Mouse (Mus musculus) gastrocnemius, postnatal 4 days (tissue): Measurements from ENCODE around the gene Gm49384. TPM values are rescaled to one million over a fixed set of nuclear protein-coding genes. Genes with fewer than 3 reads are reported as not detected.

Experiments used
- DNase-seq, 2 experiments: peaks; one replicate each; pipeline ENCODE4 v3.0.0; 2021 to 2022; ENCODE audit warnings: low spot score in 2 of 2, mixed read lengths in 2 of 2
- total RNA-seq, 2 experiments: library from RNA; stranded (reverse); gene quantifications; 2 replicates each; pipeline ENCODE4 v1.2.3; 2021

Gene Gm49384
- total RNA-seq, 2 experiments from 2014 or later = 5.3 to 6.2 TPM

DNA sequence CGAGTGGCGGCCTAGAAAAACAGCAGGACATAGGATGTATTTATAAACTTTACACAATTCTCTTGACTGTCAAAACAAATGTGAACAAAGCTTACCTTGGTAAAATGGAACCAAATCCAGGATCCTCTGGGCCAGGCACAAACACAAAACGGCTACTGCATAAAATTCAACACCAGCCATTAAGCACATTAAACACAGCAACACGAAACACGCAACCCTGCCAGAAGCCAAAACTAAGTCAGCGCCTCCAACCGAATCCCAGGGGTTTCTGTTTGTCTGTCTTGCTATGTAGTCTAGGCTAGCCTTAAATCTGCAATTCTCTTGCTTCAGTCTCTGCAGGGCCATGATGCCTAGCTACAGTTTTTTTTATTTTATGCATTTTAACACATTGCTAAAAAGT, 3.9 kb upstream of the Gm49384 start:
- DNase-seq = no peak

DNA sequence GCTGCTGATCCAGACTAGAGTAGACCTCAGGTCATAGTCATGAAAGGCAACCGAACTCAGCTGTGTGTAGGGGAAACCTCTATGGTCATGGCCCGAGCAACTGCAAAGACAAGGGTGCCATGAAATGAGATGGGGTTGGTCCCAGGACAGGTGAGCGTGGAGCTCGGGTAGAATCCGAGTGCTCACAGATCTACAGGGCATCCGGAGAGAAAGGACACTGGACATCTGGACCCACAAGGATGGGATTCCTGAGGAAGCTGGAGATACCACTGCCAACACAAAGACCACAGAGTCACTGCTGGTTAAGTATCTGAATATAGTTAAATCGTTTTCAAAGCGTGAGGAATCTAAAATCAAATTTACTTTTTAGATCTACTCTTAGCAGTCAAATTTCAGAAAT, 3.3 kb upstream of the Gm49384 start:
- no peak for DNase-seq

DNA sequence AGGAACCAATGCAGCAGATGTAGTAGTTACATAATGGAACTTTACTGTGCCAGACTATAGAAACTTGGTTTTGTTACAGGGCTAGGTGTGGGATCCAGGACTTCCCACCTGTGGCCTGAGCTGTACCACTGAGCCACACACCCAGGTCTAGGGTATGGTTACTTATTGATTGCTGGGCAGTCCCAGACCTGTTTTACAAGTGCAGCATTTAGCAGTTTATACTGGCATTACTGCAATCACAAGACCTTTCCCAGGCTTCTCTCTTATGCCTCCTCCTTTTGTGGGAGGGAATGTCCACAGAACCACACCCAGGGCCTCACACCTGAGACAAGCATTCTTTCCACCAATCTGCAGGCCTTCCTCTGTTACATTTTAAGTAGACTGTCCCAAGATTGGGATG, 5.1 kb downstream of the Gm49384 start:
- no peak for DNase-seq

DNA sequence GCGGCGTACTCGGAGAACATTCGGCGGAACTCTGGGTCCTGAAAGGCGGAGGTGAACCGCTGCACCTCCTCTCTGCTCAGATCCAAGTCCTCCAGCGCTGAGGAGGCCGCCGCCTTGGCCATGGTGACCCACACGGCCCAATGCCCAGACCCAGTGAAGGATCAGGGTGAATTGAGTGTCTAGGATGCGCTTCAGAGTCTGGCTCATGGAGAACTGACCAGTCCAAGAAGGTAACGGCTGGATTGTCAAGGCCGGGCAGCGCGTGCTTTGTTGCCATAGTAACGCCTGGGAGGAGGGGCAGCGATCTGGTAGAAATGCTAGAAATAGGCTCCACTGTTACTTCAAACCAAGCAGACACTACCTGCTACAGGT, 5.9 kb downstream of the Gm49384 start, which contains the start of gene Dnaaf2:
Gene Dnaaf2 (minus strand): TSS at position 266 of the 372 bp plus-strand sequence.
- peak; percentile 32 to 69 for DNase-seq

DNA sequence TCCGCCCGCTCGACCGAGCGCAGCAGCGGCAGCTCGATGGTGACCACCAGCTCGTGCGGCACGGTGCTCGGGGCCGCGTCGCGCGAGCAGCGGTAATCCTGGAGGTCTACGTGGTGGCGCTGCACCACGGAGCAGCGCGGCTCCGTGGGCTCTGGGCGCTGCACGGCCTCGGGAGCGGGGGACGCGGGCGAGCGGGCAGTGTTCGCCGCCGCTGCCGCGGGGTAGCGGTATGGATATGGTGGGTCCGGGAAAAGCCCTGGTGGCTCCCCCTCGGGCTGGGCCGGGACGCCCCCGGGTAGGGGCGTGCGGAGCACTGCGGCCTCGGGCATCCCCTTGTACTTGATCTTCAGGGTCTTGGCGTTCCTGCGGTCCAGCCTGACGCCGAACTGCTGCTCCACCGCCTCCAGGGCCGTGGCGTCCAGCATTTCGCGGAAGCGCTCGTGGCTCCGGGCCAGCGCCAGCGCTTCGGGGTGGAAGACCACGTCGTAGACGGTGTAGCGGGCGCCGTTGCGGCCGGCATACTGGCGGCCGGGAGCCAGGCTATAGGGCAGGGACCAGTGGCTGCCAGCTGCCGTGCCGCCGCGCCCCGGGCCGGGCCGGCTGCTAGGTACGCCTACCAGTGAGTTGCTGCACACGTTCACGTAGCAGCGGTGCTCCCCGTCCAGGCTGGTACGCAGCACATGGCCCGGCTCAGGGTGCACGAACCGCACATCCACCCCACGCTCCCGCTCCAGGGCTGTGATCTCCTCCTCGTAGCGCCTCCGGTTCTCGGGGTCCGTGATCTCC, 6.5 kb downstream of the Gm49384 start:
- peak; percentile 53 to 73 for DNase-seq

DNA sequence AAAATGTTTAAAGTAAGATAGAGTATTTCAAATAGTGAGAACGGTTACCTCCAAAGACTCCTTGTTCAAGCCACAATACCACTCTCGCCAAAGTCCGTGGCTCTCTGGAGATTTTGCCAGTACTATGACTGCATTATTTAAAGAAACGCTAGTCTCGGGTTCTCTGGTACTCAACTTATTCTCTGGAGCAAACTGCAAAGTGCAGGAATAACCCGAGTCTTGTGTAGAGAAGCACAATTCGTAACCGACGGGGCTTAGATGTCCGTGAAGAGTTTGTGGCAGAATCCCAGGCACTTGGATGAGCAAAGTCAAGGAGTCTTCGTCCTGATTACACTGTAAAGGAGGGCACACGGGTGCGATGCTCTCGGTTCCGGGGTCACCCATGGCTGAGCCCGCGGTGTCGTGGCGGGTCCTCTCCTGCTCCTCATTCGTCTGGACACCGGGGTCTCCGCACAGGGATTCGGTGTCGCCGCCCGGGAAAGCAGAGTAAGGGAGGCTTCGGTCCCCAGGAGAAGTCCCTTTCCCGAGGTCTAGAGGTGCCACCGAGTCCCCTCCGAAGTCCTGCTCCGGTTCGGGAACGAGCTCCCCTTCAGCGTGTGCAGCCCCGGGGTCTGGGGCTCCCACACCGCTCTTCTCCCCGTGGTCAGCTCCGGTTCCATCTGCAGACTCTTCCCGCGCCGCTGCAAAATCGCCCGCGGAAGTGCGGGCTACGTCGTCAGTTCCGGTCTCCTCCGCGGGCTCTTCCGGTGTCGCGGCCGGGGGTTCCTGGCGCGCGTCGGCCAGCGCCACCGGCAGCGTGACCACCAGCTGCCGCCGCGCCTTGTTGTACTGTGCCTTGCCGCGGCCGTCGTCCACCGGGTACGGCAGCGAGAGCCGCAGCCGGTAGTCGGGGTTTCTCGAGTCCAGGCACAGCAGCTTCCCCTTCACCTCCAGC, 7.4 kb downstream of the Gm49384 start, which contains the start of gene Gm49383:
Gene Gm49383 (minus strand): TSS at position 661 of the 934 bp plus-strand sequence.
- peak; percentile 43 to 72 for DNase-seq

DNA sequence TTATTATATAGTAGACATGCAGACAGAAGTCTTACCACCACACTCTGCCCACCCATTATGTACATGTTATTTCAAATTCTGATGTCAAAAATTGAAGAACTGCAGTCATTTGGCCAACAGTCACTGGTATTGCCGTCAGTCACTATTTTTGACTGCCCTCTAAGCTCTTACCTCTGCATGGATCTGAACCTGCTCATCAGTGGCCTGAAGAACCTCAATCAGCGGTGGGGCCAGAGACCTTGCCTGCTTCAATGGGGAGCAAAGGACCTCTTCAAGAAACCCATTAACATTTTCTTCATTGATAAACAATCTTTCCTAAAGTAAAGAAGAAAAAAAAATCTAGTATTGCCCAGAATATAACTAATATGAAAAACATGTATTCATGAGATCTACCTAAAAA, 11.4 kb downstream of the Gm49384 start:
- DNase-seq = no peak

DNA sequence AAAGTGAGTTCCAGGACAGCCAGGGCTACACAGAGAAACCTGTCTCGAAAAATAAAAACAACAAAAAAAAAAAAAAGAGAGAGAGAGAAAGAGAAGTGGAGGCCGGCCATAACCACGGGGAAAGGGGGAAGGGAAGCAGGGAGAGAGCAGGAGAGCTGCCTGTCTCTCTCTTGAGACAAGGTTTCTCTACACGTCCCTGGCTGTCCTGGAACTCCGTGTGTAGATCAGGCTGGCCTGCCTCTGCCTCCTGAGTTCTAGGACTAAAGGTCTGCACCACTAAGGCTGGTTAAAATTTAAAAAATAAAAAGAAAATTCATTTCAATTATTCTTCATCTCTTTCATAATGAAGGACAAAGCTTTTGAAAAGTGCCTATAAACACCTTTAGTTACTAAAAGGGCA, 12.7 kb downstream of the Gm49384 start:
- DNase-seq = no peak

DNA sequence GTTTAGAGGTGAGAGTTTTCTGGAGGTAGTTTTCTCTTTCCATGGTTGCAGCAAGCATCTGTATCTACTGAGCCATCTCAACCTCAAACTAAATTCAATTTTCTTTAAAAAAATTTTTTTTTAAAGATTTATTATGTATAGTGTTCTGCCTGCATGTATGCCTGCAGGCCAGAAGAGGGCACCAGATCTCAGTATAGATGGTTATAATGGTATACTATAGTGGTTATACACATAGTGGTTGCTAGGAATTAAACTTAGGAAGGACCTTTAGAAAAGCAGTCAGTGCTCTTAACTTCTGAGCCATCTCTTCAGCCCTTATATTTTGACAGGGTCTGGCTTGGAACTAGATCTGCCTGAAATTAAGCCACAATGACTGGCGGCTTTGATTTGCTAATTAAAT, 13.5 kb downstream of the Gm49384 start:
- DNase-seq = no peak

DNA sequence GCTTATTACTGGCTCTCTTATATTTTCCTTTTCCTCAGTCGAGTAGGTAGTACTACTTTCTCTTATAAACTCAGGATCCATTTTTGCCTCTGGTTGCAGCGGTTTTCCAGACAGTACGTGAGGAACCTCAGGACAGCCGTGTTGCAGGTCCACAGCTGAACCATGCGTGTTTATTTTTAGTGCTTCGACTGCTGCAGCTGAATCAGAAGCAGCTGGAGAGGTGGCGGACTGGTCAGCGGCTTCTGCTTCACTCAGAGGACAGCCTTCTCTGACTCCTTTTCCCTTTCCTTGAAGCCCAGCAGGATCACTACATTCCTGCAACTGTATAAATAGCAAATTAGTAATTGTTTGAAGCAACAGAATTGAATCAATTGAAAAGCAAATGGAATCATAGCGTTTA, 14.0 kb downstream of the Gm49384 start:
- no peak for DNase-seq

DNA sequence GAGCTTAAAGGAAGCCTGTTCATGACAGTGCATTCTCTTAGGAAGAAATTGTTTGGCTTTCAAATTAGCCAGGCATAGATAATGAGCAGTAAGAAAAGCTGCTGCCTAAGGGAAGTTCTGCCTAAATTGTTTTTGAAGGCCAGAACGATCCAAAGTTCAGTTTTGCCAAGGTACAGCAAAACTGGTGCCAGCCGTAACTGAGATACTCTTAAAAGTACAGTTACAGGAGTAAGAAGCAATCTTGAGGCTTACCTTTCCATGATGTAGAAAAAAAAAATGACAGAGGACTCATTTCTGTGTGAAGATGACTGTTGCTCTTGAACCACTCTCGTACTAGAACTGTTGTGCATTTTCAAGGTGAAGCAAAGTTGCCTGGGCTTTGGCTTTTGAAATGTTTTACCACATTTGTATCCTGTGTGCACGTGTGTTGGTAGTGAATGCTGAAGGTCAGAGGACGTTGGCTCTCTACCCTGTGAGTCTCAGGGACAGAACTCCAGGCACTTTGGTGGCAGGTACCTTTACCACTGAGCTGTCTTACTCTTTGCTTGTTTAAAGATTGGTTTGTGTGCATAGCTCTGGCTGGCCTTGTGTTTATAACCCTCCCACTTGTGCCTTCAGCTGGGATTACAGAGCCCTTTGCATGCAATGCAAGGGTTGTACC, 17.1 kb downstream of the Gm49384 start:
- no peak for DNase-seq

DNA sequence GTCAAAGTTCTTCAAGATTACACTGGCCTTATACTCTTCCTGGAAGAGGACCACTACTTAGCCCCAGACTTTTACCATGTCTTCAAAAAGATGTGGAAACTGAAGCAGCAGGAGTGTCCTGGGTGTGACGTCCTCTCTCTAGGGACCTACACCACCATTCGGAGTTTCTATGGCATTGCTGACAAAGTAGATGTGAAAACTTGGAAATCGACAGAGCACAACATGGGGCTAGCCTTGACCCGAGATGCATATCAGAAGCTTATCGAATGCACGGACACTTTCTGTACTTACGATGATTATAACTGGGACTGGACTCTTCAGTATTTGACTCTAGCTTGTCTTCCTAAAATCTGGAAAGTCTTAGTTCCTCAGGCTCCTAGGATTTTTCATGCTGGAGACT, 18.7 kb downstream of the Gm49384 start:
- DNase-seq = no peak

DNA sequence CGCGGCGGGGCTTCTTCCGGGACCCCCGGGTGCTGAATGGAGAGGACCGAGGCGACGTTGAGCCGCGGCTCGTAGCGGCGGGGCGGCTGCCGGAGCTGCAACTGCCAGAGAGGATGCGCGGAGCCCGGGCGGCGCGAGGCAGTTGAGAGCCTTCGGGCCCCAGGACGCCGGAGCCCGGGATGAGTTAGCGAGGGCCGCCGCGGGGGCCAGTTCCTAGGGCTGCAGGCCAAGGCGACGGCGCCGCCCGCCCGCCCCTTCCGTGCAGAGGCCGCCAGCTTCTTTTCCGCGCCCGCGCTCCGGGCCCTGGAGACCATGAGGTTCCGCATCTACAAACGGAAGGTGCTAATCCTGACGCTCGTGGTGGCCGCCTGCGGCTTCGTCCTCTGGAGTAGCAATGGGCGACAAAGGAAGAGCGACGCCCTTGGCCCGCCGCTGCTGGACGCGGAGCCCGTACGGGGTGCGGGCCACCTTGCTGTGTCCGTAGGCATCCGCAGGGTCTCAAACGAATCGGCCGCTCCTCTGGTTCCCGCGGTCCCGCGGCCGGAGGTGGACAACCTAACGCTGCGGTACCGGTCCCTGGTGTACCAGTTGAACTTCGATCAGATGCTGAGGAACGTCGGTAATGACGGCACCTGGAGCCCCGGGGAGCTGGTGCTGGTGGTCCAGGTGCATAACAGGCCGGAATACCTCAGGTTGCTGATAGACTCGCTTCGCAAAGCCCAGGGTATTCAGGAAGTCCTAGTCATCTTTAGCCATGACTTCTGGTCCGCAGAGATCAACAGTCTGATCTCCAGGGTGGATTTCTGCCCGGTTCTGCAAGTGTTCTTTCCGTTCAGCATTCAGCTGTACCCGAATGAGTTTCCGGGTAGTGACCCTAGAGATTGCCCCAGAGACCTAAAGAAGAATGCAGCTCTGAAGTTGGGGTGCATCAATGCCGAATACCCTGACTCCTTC, 19.4 kb downstream of the Gm49384 start:
- peak; percentile 36 to 71 for DNase-seq

DNA sequence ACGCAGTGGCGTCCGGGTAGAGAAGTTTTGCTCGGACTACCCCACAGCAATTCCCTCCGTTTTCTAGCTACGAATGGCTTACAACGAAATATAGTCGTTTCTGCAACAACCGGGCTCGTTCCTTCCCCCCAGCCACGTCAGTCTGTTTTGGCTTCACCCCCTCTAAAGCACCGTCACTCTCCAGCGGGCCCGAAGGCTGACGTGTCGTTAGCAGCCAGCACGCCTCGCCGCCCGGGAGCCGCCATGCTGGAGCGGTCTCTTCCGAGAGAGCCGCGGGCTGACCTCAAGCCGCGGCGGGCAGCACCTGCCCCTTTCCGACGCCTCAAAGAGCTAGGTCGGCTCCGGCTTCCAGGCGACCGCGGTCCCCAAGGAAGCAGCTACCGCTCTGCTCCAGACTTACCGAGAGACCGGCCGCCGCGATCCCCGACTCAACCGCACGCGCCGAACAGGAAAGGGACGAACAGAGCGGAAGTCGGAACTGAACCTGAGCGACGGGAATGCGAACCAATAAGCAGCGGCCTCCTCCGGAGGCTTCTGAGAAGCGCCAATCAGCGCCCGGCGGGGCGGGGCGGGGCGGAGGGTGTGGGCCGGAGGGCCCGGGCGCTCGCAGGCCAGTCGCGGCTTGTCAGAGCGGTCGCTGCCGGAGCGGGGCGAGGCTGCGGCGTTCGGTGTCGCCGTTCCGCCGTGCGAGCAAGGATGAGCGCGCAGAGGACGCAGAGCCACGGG, 20.3 kb downstream of the Gm49384 start, which contains the start of the genes Rpl36al and Mgat2:
Gene Rpl36al (minus strand): TSS at position 501 of the 726 bp plus-strand sequence.
Gene Mgat2 (plus strand): TSS at position 575 of the 726 bp plus-strand sequence.
- peak; percentile 99 to 100 for DNase-seq

DNA sequence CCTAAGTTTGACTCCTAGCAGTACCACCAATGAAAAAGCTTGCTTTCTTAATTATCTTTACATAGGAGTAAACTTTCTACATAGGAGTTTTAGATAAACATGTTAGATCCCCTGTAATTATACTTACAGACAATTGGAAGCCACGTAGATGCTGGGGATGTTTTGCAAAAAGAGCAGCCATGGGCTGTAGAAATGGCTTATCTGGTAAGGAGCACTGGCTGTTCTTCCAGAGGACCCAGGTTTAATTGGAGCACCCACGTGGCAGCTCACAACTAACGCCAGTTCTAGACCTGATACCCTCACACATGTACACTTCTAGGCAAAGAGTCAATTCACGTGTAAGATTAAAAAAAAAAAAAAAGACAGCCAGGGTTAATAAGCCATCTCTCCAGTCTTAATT, 22.3 kb downstream of the Gm49384 start:
- DNase-seq = no peak

DNA sequence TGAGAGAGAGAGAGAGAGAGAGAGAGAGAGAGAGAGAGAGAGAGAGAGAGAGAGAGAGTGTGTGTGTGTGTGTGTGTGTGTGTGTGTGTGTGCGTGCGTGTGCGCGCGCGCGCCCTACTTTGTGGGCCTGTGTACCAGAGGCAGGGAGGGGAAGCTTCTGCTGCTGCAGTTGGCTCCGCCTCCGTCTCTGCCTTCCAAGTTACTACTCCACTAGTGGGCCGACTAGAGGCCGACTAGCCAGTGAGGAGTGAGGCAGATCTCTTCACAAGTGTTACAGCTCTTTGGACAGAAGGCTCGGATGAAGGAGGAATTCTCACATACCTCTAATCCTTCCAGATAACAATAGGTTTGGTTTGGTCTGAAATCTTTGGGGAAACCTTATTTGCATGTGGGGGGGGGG, 24.7 kb downstream of the Gm49384 start:
- no peak for DNase-seq

DNA sequence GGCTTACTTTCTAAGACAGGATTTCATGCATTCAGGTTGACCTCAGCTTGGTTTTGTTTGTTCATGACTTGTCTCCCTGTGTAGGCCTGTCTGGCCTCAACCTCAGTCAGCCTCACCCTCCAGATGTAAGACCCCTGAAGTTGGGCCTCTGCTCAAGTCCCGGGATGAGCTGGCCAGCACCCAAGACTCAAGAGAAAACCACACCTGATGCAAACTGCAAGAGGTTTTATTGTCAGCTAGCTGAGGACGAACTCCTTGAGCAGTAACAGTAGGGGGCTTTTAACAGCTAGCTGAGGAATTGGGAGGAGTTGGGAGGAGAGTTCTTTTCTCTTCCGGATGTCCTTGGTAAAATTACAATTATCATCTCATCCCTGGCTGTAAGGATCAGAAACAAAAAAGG, 26.5 kb downstream of the Gm49384 start:
- no peak for DNase-seq

DNA sequence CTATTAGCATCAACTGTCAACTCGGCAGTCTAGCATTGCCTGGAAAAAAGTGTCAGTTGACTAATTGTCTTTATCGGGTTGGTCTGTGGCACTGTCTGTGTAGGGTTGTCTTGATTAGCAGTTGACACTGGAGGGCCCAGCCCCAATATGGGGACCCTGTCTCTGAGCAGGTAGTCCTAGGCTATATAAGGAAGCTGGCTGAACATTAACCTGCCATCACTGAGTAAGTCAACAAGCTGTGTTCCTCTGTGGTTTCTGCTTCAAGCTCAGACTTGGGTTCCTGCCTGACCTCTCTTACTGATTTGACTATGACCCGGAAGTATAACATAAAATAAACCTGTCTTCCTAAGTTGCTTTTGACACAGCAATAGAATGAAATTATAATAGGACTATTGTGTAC, 28.1 kb downstream of the Gm49384 start:
- no peak for DNase-seq

DNA sequence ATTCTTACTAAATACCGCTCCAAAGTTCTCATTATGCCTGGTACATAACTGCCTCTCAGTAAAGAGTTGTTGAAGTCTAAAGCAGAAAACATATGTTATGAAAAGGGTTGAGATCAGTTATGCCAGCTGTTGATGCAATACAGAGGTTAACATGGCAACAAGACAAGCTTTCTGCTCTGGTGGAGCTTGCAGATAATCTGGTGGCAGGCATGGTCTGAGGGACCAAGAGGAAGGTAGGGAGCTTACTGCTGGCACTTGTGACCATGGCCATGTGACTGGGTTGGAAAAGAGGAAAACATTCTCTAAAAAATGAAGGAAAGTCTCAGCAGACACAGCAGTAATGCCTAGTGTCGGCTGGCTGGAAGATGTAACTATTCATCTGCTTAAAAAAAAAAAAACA, 32.8 kb downstream of the Gm49384 start:
- DNase-seq = no peak
